Mouse (Mus musculus) limb, embryonic 11.5 days (tissue): ENCODE measurements around the gene A630023A22Rik. TPM values are rescaled to one million over a fixed set of nuclear protein-coding genes. Genes with fewer than 3 reads are reported as not detected.

ENCODE experiments used
- ATAC-seq: fragments of 200-750 bp; cut with Nextera tagmentation; 2 replicates; pipeline ENCODE4 v1.8.0; 2017; ENCODE audit warnings: low read depth; ENCODE audit not compliant: insufficient number of reproducible peaks, low FRiP score, low TSS enrichment
- DNase-seq: peaks from one replicate; pipeline ENCODE4 v3.0.0-alpha.2; 2015; ENCODE audit warnings: low spot score
- H3K27ac ChIP-seq: fragments of 300-500 bp; sonication (generic); replicated peaks from 2 replicates; pipeline ENCODE4 v1.5.1; 2014; ENCODE audit warnings: low read depth, mild to moderate bottlenecking, low read length
- H3K27me3 ChIP-seq: fragments of 300-500 bp; sonication (generic); 2 replicates; pipeline ENCODE4 v1.6.1; 2014; ENCODE audit warnings: mild to moderate bottlenecking, low read length, mixed read lengths; ENCODE audit not compliant: control insufficient read depth, insufficient read depth
- H3K36me3 ChIP-seq: fragments of 300-500 bp; sonication (generic); 2 replicates; pipeline ENCODE4 v1.6.1; 2014; ENCODE audit warnings: mild to moderate bottlenecking, low read length, moderate library complexity, mixed read lengths; ENCODE audit not compliant: control insufficient read depth, insufficient read depth
- H3K4me1 ChIP-seq: fragments of 300-500 bp; sonication (generic); 2 replicates; pipeline ENCODE4 v1.6.1; 2014; ENCODE audit warnings: low read length, mixed read lengths; ENCODE audit not compliant: control insufficient read depth, insufficient read depth
- H3K4me2 ChIP-seq: fragments of 300-500 bp; sonication (generic); 2 replicates; pipeline ENCODE4 v1.6.1; 2014; ENCODE audit warnings: low read depth, mild to moderate bottlenecking, moderate library complexity; ENCODE audit not compliant: severe bottlenecking
- H3K4me3 ChIP-seq: fragments of 300-500 bp; sonication (generic); 2 replicates; pipeline ENCODE4 v1.5.1; 2014; ENCODE audit warnings: low read depth, low read length
- H3K9ac ChIP-seq: fragments of 300-500 bp; sonication (generic); 2 replicates; pipeline ENCODE4 v1.6.1; 2014; ENCODE audit warnings: mild to moderate bottlenecking, low read length
- H3K9me3 ChIP-seq: fragments of 300-500 bp; sonication (generic); 2 replicates; pipeline ENCODE4 v1.6.1; 2016; ENCODE audit warnings: low read length; ENCODE audit not compliant: control insufficient read depth
- WGBS: fragments of 180-500 bp; shearing (Covaris S2); extraction: QIAGEN DNeasy Blood & Tissue Kit; methylation state at CpG from one replicate; pipeline ENCODE4 v1.1.7; 2014; 5-methylcytosine and 5-hydroxymethylcytosine counted together
- polyA plus RNA-seq: library from polyadenylated mRNA; unstranded; fragments of >200 nt; fragmentation: Nextera tagmentation; extraction: Ambion mirVana; gene quantifications from 2 replicates; pipeline ENCODE4 v1.2.1, GENCODE M21; 2014

A630023A22Rik gene
- polyA plus RNA-seq, 1 experiment from 2014 or later, result not detected

DNA sequence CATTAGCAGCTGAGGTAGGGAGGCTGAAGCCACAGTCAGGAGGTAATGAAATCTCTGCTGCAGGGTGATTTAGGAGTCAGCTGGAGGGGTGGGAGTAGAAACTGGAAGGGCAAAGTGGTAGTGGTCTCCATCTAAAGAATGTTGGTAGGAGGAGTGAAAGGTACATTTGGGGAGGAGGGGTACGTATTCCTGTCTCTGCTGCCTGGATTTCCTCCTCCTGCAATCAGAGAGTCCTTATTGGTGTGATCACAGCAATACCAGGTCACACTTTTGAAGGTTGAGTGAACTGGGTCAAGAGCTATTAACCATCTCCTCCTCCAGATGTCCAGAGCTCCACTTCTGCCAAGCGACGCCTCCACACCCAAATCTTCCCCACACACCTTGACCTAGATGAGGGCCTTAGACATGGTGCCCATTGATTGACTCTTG, 18.4 kb upstream of the A630023A22Rik start:
- H3K9me3 ChIP-seq, result no peaks in the 10 kb centered on the region
- no peak overlapping the region for H3K4me2 ChIP-seq
- 93% methylated on average over 3 of the region's 3 CpGs for WGBS
- DNase-seq (no peak), ATAC-seq (no peak)
- no peaks in the 10 kb centered on the region for H3K36me3 ChIP-seq
- no peaks in the 10 kb centered on the region for H3K4me1 ChIP-seq
- H3K9ac ChIP-seq, result no peak overlapping the region
- no peak overlapping the region for H3K27ac ChIP-seq
- H3K27me3 ChIP-seq, result no peaks in the 10 kb centered on the region
- H3K4me3 ChIP-seq, result no peak overlapping the region

- Histone ChIP-seq H3K9ac (no peak overlapping the region), H3K27me3 (no peaks in the 10 kb centered on the region), H3K27ac (no peak overlapping the region), H3K4me1 (no peaks in the 10 kb centered on the region), H3K4me2 (no peak overlapping the region), H3K4me3 (no peak overlapping the region), H3K36me3 (no peaks in the 10 kb centered on the region), H3K9me3 (no peaks in the 10 kb centered on the region)
- 80% methylated on average over 12 of the region's 12 CpGs for WGBS
- no peak for ATAC-seq
- no peak for DNase-seq
These were observed 17.7 kb upstream of the A630023A22Rik start for GRCm38 (mm10) chr14:34120016-34120910.

DNA sequence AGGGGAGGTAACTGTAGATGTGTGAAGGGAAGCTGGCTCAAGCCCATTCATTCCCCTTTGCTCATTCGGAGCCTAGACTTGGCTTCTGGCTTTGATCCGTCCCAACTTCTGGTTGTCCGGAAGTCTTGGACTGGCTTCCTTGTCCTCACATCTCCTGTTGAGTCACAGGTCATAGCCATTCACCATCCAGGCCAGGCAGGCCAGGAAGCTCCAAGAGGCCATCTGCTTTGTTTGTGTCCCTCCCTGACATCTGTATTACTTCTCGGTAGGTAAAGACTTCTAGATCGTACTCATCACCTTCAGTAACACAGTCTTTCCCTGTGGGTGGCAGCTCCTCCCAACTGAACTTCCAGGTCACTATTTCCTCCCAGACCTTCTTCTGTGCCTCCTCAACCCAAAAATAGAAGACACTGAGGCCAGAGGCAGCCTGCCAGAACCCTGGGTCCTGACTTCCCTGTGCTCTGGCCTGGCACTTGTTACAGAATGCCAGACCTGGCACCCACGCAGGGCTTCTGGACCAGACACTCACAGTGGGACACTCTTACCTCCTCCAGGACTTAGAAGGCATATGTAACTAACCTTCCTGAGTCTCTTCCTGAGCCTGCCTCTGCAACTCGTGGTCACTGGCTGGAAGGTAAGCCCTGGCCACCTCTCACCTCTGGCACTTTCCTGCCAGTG, 16.6 kb upstream of the A630023A22Rik start:
- Histone ChIP-seq H3K27ac (no peak overlapping the region), H3K4me1 (no peaks in the 10 kb centered on the region), H3K4me3 (no peak overlapping the region), H3K4me2 (no peak overlapping the region), H3K9ac (no peak overlapping the region), H3K9me3 (no peaks in the 10 kb centered on the region), H3K36me3 (no peaks in the 10 kb centered on the region), H3K27me3 (no peaks in the 10 kb centered on the region)
- WGBS, result 76% methylated on average over 7 of the region's 7 CpGs
- DNase-seq (no peak), ATAC-seq (no peak)

DNA sequence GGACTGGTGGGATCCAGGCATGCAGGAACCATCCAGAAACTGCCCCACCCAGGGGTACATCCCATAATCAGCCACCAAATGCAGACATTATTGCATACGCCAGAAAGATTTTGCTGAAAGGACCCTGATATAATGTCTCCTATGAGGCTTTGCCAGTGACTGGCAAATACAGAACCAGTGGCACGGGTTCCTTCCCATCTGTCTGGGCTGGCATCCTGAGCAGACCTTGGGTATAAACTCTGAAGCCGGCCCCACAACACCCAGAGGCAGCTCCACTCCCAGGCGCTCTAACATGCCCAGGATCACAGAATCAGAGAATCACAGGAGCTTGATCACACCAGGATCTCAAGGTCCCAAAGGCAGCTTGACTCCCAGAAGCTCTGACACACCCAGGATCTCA, 11.8 kb upstream of the A630023A22Rik start:
- WGBS, result 92% methylated on average over 4 of the region's 4 CpGs
- Histone ChIP-seq H3K27ac (no peak overlapping the region), H3K4me2 (no peak overlapping the region), H3K4me3 (no peak overlapping the region), H3K9ac (no peak overlapping the region), H3K4me1 (no peaks in the 10 kb centered on the region), H3K36me3 (no peaks in the 10 kb centered on the region), H3K9me3 (no peaks in the 10 kb centered on the region), H3K27me3 (no peaks in the 10 kb centered on the region)
- DNase-seq (no peak), ATAC-seq (no peak)

GRCm38 (mm10) chr14:34107594-34107993, 5.0 kb upstream of the A630023A22Rik start:
- 81% methylated on average over 4 of the region's 4 CpGs for WGBS

DNA sequence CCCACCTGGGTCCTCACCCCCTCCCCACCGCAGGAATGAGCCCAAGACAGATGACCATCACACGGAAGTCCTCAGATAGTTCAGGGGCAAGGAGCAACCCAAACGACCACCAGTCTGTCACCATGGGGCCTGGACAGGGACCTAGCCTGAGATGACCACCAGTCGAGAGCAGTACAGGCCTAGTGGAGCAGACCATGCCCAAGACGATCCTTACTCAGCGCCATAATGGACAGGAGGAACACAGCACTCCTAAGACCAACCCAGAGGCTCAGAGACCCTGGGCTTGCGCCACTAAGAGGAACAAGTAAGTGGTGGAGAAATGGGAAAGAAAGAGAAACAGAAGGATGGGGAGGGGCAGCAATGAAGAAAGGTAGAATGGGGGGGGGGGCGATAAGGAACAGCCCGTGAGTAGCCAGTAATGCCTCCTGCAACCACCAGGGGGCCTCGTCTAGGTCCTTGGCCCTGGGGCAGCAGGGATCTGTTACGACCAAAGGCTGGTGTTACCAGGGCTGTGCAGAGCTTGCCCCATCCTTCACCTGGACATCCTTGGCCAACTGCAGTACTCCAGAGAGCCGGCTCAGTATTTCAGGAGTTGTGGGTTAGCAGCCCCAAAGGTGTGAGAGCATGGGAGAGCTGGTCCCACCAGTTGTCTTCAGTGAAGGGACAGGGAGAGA, 4.0 kb upstream of the A630023A22Rik start:
- Histone ChIP-seq H3K4me2 (no peak overlapping the region), H3K9me3 (no peaks in the 10 kb centered on the region), H3K36me3 (no peaks in the 10 kb centered on the region), H3K27me3 (no peaks in the 10 kb centered on the region), H3K4me3 (no peak overlapping the region), H3K27ac (no peak overlapping the region), H3K9ac (no peak overlapping the region), H3K4me1 (no peaks in the 10 kb centered on the region)
- 59% methylated on average over 12 of the region's 12 CpGs for WGBS
- DNase-seq (peak; percentile 45), ATAC-seq (no peak)

More at GRCm38 (mm10) chr14:34107594-34107993, 5.0 kb upstream of the A630023A22Rik start:
- H3K27ac ChIP-seq, result no peak overlapping the region
- no peaks in the 10 kb centered on the region for H3K9me3 ChIP-seq
- H3K36me3 ChIP-seq, result no peaks in the 10 kb centered on the region
- ATAC-seq (no peak), DNase-seq (no peak)
- no peak overlapping the region for H3K4me2 ChIP-seq
- no peaks in the 10 kb centered on the region for H3K27me3 ChIP-seq
- no peak overlapping the region for H3K4me3 ChIP-seq
- H3K9ac ChIP-seq, result no peak overlapping the region
- H3K4me1 ChIP-seq, result no peaks in the 10 kb centered on the region

GRCm38 (mm10) chr14:34104892-34105291, 2.3 kb upstream of the A630023A22Rik start:
- no peak for ATAC-seq
- Histone ChIP-seq H3K4me3 (no peak overlapping the region), H3K36me3 (no peaks in the 10 kb centered on the region), H3K4me1 (no peaks in the 10 kb centered on the region), H3K27ac (no peak overlapping the region), H3K9me3 (no peaks in the 10 kb centered on the region), H3K27me3 (no peaks in the 10 kb centered on the region), H3K4me2 (no peak overlapping the region), H3K9ac (no peak overlapping the region)
- DNase-seq, result peak; percentile 73
- WGBS, result 25% methylated on average over 8 of the region's 8 CpGs

- Histone ChIP-seq H3K27me3 (no peaks in the 10 kb centered on the region), H3K36me3 (no peaks in the 10 kb centered on the region), H3K4me2 (no peak overlapping the region), H3K4me3 (no peak overlapping the region), H3K27ac (no peak overlapping the region), H3K9ac (no peak overlapping the region), H3K4me1 (no peaks in the 10 kb centered on the region), H3K9me3 (no peaks in the 10 kb centered on the region)
- ATAC-seq (no peak), DNase-seq (no peak)
- 68% methylated on average over 3 of the region's 3 CpGs for WGBS
These were observed 1.3 kb upstream of the A630023A22Rik start for GRCm38 (mm10) chr14:34103855-34104254.
